Mouse (Mus musculus) heart, adult 11 months (tissue): ENCODE data around the gene Dnajb6.

ENCODE experiments used
- DNase-seq: peaks from one replicate; pipeline ENCODE4 v3.0.0; 2022

Gene Dnajb6

GRCm38 (mm10) chr5:29854376-29854775, 118.9 kb downstream of the Dnajb6 start:
- peak; percentile 94 for DNase-seq

GRCm38 (mm10) chr5:29854971-29855370, 119.5 kb downstream of the Dnajb6 start:
- peak; percentile 74 for DNase-seq

GRCm38 (mm10) chr5:29861522-29861921, 126.0 kb downstream of the Dnajb6 start:
- DNase-seq, result peak; percentile 89

GRCm38 (mm10) chr5:29862388-29862787, 126.9 kb downstream of the Dnajb6 start:
- no peak for DNase-seq

- DNase-seq, result peak; percentile 98
These were observed 128.8 kb downstream of the Dnajb6 start for GRCm38 (mm10) chr5:29864291-29864737.

- no peak for DNase-seq
These were observed 129.5 kb downstream of the Dnajb6 start for GRCm38 (mm10) chr5:29864994-29865393.
